Mouse (Mus musculus) frontal cortex, postnatal 36 days (tissue): ENCODE measurements around the gene Casp9.

ENCODE experiments used
- DNase-seq, 2 experiments: peaks; one replicate each; pipeline ENCODE4 v3.0.0; 2022; ENCODE audit warnings: low spot score in 2 of 2

Gene Casp9

GRCm38 (mm10) chr4:141817706-141818105 is 24.3 kb downstream of the Casp9 start:
- no peak for DNase-seq

DNA sequence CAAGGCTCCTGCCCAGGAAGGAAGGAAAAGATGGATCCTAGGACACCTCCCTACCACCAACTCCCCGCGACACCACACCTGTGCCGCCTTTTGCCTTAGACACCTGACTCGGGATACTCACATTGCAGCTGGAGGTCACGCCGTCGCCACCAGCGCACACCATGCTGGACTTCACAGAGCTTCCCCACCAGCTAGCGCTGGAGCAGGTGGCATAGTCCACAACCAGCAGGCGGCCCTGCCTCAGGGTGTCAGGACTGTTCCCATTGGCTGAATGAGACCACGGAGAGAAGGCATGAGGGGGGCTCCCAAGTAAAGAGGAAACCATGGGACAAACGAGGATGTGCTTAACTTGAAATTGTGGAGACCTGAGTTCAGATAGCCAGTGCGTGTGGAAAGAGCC is 25.4 kb downstream of the Casp9 start:
- DNase-seq: no peak

- no peak for DNase-seq
These were observed 25.9 kb downstream of the Casp9 start for GRCm38 (mm10) chr4:141819316-141819715.

DNA sequence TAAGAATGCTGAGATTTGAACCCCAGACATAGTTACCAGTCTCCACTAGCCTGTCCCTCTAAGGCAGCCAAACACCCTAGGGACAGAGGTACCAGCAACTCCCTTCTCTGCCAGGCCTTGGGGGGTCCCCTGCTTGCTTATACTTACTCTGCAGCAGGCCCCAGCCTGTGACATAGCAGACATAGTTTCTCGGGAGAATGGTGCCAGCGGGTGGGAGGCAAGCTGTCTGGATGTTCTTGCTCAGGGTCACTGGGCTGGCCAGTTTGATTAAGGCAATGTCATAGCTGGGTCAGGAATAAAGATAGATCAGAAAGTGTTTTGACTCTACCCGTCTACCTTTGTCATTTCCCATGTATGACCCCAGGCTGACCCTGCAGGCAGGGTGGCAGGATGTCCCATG is 27.8 kb downstream of the Casp9 start:
- DNase-seq: no peak

DNA sequence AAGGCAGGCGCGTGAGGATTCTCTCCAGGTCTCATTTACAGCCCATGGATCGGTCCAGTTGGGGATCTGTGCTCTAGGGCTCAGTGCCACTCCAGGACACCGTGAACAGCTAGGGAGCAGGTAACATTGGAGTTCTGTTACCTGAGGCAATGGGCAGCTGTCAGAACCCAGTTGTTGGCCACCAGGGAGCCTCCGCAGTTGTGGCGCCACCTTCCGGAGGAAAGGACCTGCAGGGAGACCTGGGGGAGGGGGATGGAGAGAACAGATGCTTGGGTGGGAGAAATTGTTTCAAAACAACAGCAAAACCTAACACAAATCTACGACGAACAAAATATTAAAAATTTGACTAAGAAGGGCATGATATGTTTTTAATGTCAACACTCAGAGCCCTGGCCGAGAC is 28.7 kb downstream of the Casp9 start:
- DNase-seq: no peak

DNA sequence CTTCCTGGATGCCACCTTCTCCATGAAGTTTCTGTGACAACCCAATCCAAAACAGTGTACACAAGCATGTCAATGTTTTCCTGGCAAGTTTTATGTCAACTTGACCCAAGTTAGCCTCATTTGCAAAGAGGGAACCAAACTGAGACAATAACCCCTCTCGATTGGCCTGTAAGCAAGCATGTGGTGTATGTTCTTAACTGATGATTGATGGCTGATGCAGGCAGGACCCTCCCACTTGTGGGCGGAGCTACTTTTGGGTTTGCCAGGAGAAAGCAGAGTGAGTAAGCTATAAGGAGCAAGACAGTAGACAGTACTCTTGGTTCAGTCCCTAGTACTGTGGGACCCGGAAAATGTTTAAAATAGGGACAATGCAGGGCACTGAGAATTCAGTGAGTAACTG is 29.6 kb downstream of the Casp9 start:
- DNase-seq: no peak

- no peak for DNase-seq
These were observed 32.6 kb downstream of the Casp9 start, which contains the start of gene Cela2a for GRCm38 (mm10) chr4:141826060-141826459. Gene Cela2a (minus strand): TSS chr4:141826160.

- DNase-seq: no peak
These were observed 34.0 kb downstream of the Casp9 start for GRCm38 (mm10) chr4:141827401-141827800.

DNA sequence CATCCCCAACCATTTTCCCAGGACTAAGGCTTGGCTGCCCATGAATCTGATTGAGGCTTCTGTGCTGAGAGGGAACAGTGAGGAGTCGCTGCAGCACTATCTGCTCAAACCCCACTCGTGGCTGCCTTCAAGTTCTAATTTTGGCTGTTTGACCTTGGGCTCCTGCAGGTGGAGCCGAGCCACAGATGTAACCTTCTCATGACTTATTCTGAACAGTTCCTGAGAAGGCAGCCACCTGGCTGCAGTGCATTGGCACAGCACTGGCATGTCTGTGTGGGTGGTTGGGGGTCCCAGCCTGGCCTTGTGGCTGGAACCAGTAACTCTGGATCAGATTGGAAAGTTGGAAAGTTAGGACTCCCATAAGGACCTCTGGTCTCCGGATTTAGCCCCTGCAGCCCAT is 34.8 kb downstream of the Casp9 start:
- no peak for DNase-seq

DNA sequence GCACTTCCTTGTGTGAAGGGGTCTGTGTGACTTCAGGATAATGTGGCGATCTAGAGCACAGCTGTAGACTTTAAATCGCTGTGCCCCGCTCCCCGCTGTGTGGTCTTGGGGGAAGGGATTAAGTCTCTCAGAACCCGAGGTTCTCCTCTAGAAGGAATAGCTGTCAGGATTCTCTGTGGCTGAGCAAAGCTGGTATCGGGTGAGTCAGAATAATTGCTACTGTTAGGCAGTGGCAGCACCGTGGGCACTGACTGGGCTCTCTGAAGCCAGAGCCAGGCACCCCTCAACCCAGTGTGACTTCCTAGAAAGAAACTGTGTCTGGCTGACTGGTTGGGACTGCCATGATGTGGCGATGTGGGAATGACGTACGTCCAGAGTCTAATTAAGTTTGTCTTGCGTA is 37.0 kb downstream of the Casp9 start:
- no peak for DNase-seq

GRCm38 (mm10) chr4:141831361-141831760 is 37.9 kb downstream of the Casp9 start:
- no peak for DNase-seq

GRCm38 (mm10) chr4:141833911-141834310 is 40.5 kb downstream of the Casp9 start:
- DNase-seq: peak; percentile 28 to 53

DNA sequence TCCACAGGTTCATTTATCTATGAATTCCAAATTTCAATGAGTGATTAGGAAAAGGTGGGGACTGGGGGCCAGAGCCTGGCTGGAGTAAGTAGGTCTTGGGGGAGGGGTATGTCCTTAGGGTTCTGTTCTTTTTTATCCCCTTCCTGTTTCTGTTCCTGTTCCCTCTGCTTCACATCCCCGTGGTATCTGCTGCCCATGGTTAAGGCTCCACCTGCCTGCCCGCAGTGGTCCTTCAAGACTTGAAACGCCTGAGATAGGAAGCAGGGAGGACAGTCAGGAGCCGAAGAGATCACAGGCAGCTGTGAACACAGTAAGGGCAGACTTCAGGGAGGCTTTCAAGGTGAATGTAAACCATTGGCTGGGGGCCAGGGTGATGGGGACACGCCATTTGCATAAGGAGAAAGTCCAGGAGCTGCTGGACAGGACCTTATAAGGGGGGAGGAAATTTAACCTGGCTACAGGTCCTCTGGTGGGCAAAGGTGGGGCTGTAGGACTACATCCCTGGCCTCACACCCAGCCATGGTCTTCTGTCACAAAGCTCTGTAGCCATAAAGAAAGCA is 41.2 kb downstream of the Casp9 start:
- no peak for DNase-seq

- no peak for DNase-seq
These were observed 52.6 kb downstream of the Casp9 start, which contains the start of gene Ctrc for GRCm38 (mm10) chr4:141845999-141846398. Gene Ctrc (minus strand): TSS chr4:141846359.

DNA sequence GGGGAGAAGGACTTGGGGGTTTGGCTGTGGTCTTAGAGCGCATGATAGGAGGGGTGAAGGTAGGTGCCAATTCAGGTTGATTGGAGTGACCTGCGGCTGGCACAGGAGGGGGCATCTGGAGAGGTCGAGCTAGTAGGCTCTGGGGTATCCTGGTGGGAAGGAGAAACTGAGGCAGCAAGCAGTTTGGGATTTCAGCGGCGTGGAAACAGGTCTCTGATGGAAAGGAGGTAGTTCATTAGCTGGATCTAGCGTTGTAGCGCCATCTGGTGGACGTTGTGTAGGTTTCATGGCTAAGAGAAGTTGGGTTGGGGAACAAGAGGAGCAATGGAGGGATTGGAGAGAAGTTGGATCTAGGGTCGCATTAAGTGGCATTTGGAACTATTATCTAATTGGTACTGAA is 60.0 kb downstream of the Casp9 start:
- DNase-seq: peak in 1 of 2 experiments; percentile 58

DNA sequence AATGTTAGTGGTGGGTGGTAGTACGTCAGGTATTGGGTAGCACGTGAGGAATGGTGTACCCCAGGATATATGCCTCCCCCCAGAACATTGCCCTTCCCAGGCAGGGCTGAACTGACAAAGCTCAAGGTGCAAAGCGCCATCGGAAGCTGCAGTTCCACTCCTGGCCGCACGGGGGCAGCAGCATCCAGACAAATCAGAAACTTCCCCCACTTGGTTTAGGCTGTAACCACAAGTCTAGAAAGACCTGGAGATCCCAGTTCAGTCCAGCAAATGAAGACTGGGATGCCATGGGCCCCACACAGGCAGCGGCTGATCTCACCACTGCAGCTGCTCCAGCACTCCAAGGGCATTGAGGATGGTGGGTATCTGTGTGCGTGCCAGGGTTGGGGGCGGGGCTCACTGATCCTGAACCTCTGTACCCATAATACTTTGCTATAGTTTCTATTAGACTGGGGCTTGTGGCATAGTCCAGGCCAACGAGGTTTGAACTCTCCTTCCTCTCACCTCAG is 64.1 kb downstream of the Casp9 start:
- DNase-seq: peak; percentile 87 to 94

- no peak for DNase-seq
These were observed 65.1 kb downstream of the Casp9 start for GRCm38 (mm10) chr4:141858501-141858900.

- DNase-seq: no peak
These were observed 65.9 kb downstream of the Casp9 start for GRCm38 (mm10) chr4:141859351-141859750.

- DNase-seq: no peak
These were observed 66.9 kb downstream of the Casp9 start for GRCm38 (mm10) chr4:141860246-141860841.

GRCm38 (mm10) chr4:141861591-141862295 is 68.3 kb downstream of the Casp9 start:
- DNase-seq: no peak

- no peak for DNase-seq
These were observed 69.5 kb downstream of the Casp9 start for GRCm38 (mm10) chr4:141862867-141863266.

- no peak for DNase-seq
These were observed 70.4 kb downstream of the Casp9 start for GRCm38 (mm10) chr4:141863726-141864280.

- no peak for DNase-seq
These were observed 71.1 kb downstream of the Casp9 start for GRCm38 (mm10) chr4:141864506-141864905.
